Mouse (Mus musculus): ENCODE data around the gene Hsd3b6.
"Not testable (repeated sequence)": the region's sequence is repeated elsewhere in the genome, so short reads cannot be mapped to it uniquely, and the experiment has no call there.

Gene Hsd3b6

DNA sequence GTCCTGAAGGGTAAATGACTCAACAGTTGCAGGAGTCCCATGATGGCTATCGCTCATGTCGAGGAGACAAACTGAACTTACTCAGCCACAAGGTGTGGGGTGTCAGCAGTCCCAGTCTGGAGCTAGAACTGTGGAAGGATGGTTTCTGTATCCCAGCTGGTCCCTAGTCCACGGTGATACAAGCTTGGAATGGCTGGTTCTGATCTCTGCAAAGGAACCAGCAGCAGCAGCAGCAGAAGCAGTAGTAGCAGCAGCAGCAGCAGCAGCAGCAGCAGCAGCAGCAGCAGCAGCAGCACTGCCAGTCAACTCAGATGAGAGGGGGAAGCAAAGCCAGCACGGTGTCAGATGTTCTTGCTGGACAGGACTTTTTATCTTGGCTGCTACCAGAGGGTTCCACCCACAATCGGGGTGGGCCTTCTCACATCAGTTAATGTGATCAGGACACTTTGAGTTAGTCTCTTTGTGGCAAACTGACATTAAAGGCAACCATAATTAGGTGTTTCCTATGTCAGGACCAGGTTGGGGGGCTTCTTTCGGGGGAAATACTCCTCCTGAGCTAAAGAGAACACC lies at the start of gene Hsd3b6:
TSS of gene Hsd3b6 (minus strand) at position 343 of the 570 bp plus-strand sequence.
- in situ Hi-C loops (cut with MboI; ENCODE audit: low sequenced_read_pairs): no loop called here

DNA sequence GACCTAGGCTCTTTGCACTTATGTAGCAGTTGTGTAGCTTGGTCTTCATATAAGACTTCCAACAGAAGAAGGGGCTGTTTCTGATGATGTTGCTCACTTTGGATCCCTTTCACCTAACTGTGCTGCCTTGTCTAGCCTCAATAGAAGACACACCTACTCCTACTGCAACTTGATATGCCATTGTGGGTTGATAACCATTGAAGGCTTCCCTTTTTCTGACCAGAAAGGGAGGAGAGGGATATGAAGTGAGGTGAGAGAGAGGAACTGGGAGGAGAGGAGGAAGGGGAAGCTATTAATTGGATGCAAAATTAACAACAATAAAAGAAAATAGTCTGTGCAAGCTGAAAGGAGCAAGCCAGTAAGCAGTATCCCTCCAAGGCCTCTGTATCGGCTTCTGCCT lies 48.6 kb upstream of the Hsd3b6 start:
- in situ Hi-C loops (cut with MboI; ENCODE audit: low sequenced_read_pairs): no loop called here

DNA sequence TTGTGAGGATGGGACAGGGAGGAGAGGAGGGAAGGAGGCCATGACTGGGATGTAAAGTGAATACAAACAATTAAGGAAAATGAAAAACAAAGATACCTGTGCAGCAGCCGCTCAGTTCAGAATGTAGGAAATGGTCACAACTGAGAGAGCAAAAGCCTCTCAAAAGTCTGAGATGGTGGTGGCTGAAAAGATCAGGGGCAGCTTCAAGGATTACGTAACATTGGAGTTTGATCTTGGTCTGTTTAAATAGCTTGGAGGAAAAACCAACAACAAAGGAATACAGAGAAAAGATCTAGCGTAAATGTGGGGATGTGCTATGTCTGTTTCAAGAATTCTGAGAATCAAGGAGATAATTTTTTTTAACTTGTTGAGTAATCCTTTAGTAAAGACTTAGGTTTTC lies 45.3 kb upstream of the Hsd3b6 start, which contains the start of gene Hsd3b1:
TSS of gene Hsd3b1 (minus strand) at position 219 of the 400 bp plus-strand sequence.
- in situ Hi-C loops (cut with MboI; ENCODE audit: low sequenced_read_pairs): no loop called here

DNA sequence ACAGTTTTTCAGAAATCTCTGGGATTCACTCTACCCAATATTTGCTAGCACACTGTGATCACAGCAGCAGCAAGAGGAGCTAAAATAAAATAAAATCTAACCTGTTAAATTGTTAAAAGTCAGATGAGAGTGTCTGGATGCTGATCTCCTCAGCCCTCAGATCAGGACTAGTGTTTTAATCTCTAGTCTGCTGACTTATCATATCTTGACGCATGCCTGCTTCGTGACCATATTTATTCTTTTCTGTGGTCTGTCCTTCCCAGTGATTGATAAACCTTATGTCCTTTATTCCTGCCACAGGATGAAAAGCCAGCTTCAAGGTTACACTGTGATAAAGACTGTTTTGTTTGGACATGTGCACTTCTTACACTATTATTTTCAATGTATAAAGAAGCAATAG lies 43.8 kb upstream of the Hsd3b6 start:
- in situ Hi-C loops (cut with MboI; ENCODE audit: low sequenced_read_pairs): no loop called here

DNA sequence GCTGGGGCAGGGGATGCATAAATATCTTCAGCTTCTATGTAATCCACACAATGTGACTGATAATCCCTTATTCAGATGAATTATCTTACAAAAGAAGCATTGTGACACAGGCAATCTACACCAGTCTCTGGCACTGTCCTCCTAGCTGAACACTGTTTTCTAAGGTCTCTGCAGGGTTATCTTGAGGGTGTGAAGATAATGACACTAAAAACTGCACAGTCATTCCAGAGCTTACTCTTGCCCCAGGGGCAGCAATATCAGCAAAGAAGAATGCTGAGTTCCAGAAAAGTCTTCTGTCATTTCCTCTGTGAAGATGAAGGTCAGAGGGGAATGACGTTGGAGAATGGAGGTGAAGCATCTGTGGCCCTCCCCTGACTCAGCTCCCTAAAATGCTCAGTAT lies 42.6 kb upstream of the Hsd3b6 start:
- in situ Hi-C loops (cut with MboI; ENCODE audit: low sequenced_read_pairs): no loop called here

DNA sequence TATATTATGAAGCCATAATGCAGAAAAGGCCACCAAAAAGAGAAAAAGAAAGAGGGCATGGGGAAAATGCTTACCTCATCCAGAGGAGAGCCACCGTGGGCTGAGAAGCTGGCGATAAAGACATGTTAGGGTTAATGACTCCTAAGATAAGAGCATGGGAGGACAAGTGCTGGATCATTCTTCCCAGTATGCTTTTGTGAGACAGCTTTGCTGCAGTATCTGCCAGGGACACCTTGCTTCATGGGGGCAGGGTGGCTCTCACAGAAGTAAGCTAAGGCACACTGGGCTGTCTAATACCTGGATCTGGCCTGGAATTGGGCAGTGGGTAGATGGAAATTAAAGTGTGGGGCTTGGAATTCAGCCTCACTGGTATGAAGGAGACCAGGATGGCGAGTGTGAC lies 40.9 kb upstream of the Hsd3b6 start:
- in situ Hi-C loops (cut with MboI; ENCODE audit: low sequenced_read_pairs): no loop called here

DNA sequence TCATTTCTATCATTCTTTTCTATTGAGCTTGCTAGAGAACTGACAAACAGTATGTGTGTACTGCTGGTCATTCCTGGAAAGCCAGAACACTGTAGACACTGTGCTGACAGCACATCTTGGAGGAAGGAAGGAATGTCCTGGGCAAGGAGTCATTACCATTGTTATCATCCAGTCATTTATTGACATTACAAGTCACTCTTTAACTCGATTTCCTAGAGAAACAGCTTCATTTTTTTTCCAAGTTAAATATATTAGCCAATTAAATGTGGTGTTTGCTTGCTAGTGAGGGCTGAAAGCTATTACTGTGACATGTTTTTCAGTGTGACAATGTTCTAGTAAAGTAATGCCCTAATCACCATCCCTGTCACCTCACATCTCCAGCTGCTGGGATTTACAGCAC lies 39.4 kb upstream of the Hsd3b6 start:
- in situ Hi-C loops (cut with MboI; ENCODE audit: low sequenced_read_pairs): no loop called here

DNA sequence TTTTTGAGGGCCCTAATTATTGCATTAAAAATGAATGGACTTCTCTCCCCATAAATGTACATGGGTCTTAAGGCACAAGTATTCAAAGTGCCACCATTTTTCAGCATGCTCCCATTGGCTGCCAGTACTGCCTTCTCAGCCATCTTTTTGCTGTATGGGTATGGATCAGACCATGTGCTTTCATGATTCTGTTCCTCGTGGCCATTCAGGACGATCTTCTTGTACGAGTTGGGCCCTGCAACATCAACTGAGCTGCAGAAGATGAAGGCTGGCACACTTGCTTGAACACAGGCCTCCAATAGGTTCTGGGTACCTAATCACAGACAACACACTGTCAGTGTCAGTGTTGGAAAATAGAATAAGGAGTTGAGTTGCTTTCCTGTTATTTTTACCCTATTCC lies 38.8 kb upstream of the Hsd3b6 start:
- in situ Hi-C loops (cut with MboI; ENCODE audit: low sequenced_read_pairs): no loop called here

DNA sequence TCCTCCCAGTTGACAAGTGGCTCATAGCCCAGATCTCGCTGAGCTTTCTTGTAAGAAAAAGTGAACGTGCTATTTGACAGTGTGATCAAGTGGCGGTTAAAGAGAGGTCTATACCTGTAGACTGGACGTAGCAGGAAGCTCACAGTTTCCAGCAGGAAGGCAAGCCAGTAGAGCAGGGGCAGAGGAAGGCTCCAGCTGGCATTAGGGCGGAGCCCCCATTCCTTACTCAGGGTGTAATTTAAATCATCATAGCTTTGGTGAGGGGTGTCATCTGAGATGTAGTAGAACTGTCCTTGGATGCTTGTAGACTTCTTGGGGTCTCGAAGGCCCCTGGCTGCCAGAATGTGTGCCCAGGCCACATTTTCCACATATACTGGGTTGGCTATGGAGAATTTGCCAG lies 38.4 kb upstream of the Hsd3b6 start:
- in situ Hi-C loops (cut with MboI; ENCODE audit: low sequenced_read_pairs): no loop called here

DNA sequence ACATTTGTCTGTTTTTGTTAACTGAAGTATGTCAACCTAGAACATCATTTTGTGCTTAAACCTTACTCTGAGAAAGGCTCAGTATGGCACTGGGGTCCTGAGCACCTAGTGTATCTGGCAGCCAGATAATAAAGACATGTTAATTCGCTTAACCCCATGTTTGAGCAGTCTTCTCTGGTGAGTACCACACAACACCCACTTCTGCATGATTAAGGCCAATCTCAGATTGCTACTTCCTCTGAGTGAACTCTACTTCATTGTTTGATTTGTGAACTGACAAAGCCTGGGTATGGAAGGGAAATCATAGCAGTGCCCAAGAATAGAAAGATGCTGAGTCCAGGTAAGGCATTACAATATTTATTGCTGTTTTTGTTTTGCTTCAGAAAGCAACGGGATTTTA lies 37.6 kb upstream of the Hsd3b6 start:
- in situ Hi-C loops (cut with MboI; ENCODE audit: low sequenced_read_pairs): no loop called here

DNA sequence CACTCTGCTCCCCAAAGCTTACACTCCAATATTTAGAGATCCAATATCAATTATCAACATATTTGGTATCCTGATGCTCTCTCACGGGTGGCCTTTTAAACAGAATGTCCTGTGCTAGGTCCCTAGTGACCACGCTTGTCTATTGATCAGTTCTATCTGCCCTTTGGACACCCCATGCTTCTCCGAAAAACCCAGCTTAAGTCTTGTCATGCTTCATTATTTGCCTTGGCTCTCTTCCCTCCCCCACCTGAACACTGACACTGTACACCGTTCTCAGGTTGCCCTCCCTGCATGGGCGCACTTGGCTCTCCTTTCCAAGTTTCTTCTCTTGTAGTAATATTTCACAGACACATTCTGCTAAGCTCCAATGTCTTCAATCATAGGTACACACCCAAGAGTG lies 36.0 kb upstream of the Hsd3b6 start:
- in situ Hi-C loops (cut with MboI; ENCODE audit: low sequenced_read_pairs): no loop called here

DNA sequence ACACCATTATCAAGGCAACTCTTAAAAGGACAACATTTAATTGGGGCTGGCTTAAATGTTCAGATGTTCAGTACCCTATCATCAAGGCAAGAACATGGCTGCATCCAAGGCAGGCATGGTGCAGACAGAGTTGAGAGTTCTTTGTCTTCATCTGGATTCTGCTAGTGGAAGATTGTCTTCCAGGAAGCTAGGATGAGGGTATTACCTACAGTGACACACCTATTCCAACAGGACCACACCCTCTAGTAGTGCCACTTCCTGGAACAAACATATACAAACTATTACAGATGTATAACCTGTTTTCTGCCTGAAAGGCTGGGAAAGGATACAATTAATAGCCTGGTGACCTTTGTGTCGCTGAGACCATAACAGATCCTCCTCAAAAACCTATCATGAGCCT lies 34.7 kb upstream of the Hsd3b6 start:
- in situ Hi-C loops (cut with MboI; ENCODE audit: low sequenced_read_pairs): no loop called here

DNA sequence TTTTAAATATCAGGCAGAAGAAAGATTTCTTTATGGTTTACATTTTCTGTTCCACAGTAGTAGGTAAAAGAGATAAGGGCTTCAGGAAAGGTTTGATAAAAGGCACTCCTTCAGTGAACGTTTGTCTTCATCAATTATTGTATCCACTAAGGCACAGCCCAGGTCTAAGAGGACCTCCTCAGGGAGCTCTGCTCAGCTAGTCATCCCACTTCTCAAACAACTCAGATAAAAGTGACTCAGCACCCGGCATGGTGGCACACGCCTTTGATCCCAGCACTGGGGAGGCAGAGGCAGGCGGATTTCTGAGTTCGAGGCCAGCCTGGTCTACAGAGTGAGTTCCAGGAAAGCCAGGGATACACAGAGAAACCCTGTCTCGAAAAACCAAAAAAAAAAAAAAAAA lies 1.6 kb downstream of the Hsd3b6 start:
- in situ Hi-C loops (cut with MboI; ENCODE audit: low sequenced_read_pairs): not testable (repeated sequence)

DNA sequence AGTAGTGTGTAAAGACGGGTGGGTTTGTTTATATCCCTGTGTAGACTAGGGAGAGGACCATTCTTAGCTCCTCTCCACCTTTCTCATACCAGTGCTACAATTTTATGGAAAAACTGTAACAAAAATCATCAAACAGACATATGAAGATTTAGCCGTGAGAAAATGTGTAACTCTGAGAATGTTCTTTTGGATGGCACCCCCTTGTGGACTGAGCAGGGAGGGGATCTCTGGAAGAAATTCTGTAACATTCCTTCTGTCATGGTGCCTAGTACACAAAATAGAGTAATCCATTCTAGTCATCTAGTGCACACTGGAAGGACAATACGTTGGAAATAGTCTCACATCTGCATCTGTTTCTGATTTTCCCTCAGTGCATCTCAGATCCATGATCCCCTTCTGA lies 9.2 kb downstream of the Hsd3b6 start:
- in situ Hi-C loops (cut with MboI; ENCODE audit: low sequenced_read_pairs): not testable (repeated sequence)

DNA sequence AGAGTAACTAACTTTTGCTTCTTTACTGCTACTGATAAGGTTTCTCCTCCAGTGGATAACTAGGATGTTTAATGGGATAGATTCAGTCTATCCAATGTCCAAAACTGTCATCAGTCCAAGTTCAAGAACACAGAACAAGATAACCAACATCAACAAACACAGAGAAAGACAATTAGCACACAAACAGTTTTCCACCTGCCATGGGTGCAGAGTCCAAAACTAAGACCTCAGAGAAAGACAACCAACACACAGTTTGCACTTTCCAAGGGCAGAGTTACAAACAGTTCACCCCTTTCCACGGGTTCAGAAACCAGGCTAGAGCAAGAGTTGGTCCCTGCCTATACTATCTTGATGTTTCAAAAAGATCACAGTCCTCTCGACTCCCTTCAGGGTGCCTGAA lies 27.7 kb downstream of the Hsd3b6 start:
- in situ Hi-C loops (cut with MboI; ENCODE audit: low sequenced_read_pairs): no loop called here

DNA sequence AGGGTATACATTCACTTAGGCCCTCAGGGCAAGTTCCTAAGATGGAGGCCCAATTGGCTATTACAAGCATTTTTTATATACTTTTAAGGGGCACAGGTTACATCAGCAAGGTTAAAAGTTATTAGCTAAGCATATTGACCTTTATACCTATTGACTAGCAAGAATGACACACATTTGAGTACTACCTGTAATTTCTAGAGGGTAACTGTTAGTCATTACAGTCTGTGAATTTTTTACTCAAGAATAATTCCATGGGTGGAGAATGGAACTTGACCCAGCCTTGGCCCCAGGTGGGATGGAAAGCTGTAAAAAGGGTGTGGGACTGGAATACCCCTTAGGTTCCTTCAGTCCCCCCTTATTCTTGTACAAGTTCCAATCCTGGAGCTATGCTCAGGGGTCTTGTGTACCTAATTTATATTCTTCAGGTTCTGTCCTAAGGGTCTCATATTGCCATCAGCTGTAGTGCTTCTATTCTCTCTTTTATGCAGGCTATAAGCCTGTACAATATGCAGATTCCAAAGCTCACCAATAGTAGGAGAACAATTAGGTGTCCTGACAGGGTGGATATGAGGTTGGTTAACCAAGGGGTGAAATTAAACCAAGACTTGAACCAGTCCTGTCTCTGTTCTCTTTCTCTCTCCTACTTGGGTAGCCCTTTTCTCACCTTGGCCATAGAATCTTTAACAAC lies 31.9 kb downstream of the Hsd3b6 start:
- in situ Hi-C loops (cut with MboI; ENCODE audit: low sequenced_read_pairs): no loop called here

DNA sequence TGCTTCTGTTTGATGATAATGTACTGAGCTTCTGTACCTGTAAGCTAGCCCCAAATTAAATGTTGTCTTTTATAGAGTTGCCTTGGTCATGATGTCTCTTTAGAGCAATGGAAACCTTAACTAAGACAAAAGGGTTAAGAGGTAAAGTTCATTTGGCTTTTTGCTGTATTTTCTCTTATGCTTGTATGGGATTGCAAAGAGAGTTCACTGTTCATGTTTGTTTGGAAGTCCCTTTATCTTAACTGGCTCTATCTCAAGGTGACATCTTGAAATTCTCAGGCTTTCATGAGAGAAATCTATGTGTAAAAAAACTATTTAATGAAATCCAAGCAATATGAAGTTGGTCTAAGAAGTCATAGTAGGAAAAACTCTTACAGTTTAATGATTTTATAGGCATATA lies 33.3 kb downstream of the Hsd3b6 start:
- in situ Hi-C loops (cut with MboI; ENCODE audit: low sequenced_read_pairs): no loop called here

DNA sequence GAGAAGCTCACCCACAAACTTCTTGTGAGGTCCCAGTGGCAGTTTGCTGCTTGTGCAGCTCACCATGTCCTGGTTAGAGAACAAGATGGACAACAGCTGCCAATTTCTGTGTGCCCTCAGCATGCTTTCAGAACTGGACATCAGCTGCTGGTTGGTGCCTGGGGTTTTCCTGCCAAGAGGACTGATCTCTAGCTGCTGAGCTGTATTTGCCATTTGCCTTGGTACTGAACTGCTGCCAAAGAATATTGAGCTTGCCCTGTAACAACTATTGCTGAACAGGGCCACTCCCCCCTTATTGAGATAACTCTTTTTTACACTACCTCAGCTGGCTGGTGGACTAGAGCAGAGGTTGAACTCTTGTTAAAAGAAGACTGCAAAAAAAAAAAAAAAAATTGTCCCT lies 50.1 kb downstream of the Hsd3b6 start:
- in situ Hi-C loops (cut with MboI; ENCODE audit: low sequenced_read_pairs): no loop called here

DNA sequence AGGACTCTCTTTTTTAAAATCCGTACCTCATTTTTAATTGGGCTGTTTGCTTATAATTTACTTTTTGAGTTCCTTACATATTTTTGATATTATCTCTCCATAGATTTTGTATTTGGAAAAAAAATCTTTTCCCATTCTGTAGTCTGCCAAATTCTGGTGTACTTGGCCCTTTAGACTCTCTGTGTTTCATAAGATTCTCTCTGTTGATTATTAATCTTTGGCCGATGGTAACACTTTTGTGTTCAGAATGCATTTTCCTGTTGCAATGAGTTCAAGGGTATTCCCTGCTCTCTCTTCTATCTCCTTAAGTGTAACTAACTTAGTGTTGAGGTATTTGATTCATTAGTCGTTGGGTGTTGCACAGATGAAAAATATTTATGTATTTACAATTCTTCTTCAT lies 57.4 kb downstream of the Hsd3b6 start:
- in situ Hi-C loops (cut with MboI; ENCODE audit: low sequenced_read_pairs): no loop called here

Measured in CH12F3 (cell line).